Mouse (Mus musculus) testis, adult 2 months (tissue): ENCODE data around the gene Fanca. TPM values are rescaled to one million over a fixed set of nuclear protein-coding genes. Genes with fewer than 3 reads are reported as not detected.

Experiments used
- H3K27ac ChIP-seq: fragments of 200-500 bp; 2 replicates; pipeline ENCODE4 v1.5.1; 2012; ENCODE audit warnings: low read depth, low read length; ENCODE audit not compliant: control insufficient read depth, insufficient read depth
- H3K27me3 ChIP-seq: fragments of 200-500 bp; 2 replicates; pipeline ENCODE4 v1.6.1; 2012; ENCODE audit warnings: mild to moderate bottlenecking, low read length, moderate library complexity; ENCODE audit not compliant: control insufficient read depth, insufficient read depth
- H3K36me3 ChIP-seq: fragments of 200-500 bp; 2 replicates; pipeline ENCODE4 v1.6.1; 2012; ENCODE audit warnings: mild to moderate bottlenecking, low read length; ENCODE audit not compliant: control insufficient read depth, insufficient read depth
- H3K4me1 ChIP-seq: fragments of 200-500 bp; 2 replicates; pipeline ENCODE4 v1.6.1; 2012; ENCODE audit warnings: low read length; ENCODE audit not compliant: control insufficient read depth, insufficient read depth
- H3K4me3 ChIP-seq: fragments of 200-500 bp; 2 replicates; pipeline ENCODE4 v1.5.1; 2012; ENCODE audit warnings: low read depth, mild to moderate bottlenecking, low read length, moderate library complexity, mixed read lengths; ENCODE audit not compliant: control insufficient read depth
- CTCF ChIP-seq: fragments of 200-500 bp; IDR thresholded peaks from 2 replicates; pipeline ENCODE4 v1.5.1; 2012; ENCODE audit warnings: low read depth, mild to moderate bottlenecking, inconsistent platforms, low read length, moderate library complexity; ENCODE audit not compliant: control insufficient read depth, insufficient read depth, insufficient replicate concordance
- POLR2A ChIP-seq: fragments of 200-500 bp; IDR thresholded peaks from 2 replicates; pipeline ENCODE4 v1.6.1; 2012; ENCODE audit warnings: low read depth, mild to moderate bottlenecking, inconsistent platforms, low read length, moderate library complexity; ENCODE audit not compliant: control insufficient read depth
- polyA plus RNA-seq: library from polyadenylated mRNA; depleted of rRNA; stranded (reverse); fragments of >200 nt; gene quantifications from 2 replicates; pipeline ENCODE4 v1.2.3, GENCODE M21; 2012

Fanca gene
- polyA plus RNA-seq, 1 experiment: 37.3 TPM

DNA sequence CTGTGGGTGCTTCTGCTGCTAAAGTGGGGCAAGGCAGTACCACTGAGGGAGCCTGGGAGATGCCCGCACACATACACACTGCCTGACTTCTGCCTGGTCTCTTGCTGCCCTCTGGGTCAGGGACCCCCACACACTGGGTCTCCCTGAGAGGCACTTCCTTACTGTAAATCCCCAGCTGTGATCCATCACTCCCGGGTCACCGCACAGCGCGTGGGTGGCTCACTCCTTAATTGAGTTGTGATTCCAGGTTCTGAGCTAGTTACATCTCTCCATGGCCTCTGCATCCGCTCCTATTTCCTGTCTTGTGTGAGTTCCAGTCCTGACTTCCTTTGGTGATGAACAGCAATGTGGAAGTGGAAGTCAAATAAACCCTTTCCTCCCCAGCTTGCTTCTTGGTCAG, 12.3 kb upstream of the Fanca start:
- Histone ChIP-seq H3K4me3 (no peak overlapping the region), H3K27ac (no peak overlapping the region), H3K27me3 (no peaks in the 10 kb centered on the region), H3K4me1 (peaks cover 5% of the 10 kb centered on the region), H3K36me3 (no peaks in the 10 kb centered on the region)
- no peak for TF ChIP-seq POLR2A
- TF ChIP-seq CTCF: no peak

DNA sequence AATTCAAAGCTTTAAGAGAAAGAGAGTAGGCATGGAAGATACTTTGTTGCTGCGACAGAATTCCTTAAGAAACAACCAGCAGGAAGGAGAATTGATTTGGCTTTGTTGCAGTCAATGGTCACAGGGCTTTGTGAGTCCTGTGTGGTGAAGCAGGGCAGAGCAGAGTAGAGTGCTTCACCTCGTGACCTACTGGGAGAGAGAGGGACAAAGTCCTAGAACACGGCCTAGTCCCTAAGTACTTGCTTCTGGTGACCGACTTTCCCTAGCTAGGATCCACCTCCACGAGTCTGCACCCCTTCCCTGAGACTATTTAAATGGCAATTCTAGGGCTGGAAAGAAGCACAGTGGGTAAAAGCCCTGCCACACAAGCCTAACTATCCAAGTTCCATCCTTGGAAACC, 11.6 kb upstream of the Fanca start:
- Histone ChIP-seq H3K4me3 (no peak overlapping the region), H3K27me3 (no peaks in the 10 kb centered on the region), H3K27ac (no peak overlapping the region), H3K36me3 (no peaks in the 10 kb centered on the region), H3K4me1 (peaks cover 5% of the 10 kb centered on the region)
- TF ChIP-seq CTCF (no peak), POLR2A (no peak)

DNA sequence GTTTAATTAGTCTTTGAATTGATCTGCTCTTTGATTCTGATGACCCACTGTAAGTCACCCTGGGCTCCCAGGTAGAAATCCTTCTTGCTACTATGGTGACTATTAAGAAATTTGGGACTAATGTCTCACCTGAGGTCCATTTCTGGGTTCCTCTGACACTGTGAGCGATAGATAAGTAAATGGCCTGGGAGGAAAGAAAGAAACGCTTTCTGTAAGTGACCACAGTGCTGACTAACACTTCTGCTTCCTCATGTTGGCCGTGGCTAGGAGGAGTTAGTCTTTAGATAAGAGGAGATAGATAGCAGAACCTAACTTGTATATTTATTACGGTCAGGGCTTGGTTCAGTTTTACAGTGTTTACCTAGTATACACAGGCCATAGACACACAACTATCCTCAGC, 11.0 kb upstream of the Fanca start:
- no peak overlapping the region for H3K27ac ChIP-seq
- H3K4me3 ChIP-seq: no peak overlapping the region
- peaks cover 5% of the 10 kb centered on the region for H3K4me1 ChIP-seq
- no peaks in the 10 kb centered on the region for H3K36me3 ChIP-seq
- TF ChIP-seq POLR2A (no peak), CTCF (no peak)
- H3K27me3 ChIP-seq: no peaks in the 10 kb centered on the region

DNA sequence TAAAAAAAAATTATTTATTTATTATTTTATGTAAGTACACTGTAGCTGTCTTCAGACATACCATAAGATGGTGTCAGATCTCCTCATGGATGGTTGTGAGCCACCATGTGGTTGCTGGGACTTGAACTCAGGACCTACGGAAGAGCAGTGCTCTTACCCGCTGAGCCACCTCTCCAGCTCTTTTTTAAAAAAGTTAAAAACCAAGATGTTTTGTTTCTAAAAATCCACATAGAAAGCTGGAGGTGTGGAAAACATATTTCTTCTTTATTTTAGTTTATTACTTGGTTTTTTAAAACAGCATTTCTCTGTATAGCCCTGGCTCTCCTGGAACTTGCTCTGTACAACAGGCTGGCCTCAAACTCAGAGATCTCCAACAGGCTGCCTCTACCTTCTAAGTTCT, 10.2 kb upstream of the Fanca start:
- H3K4me1 ChIP-seq: peaks cover 5% of the 10 kb centered on the region
- no peak overlapping the region for H3K4me3 ChIP-seq
- no peaks in the 10 kb centered on the region for H3K36me3 ChIP-seq
- H3K27ac ChIP-seq: no peak overlapping the region
- H3K27me3 ChIP-seq: no peaks in the 10 kb centered on the region
- no peak for TF ChIP-seq POLR2A
- no peak for TF ChIP-seq CTCF

DNA sequence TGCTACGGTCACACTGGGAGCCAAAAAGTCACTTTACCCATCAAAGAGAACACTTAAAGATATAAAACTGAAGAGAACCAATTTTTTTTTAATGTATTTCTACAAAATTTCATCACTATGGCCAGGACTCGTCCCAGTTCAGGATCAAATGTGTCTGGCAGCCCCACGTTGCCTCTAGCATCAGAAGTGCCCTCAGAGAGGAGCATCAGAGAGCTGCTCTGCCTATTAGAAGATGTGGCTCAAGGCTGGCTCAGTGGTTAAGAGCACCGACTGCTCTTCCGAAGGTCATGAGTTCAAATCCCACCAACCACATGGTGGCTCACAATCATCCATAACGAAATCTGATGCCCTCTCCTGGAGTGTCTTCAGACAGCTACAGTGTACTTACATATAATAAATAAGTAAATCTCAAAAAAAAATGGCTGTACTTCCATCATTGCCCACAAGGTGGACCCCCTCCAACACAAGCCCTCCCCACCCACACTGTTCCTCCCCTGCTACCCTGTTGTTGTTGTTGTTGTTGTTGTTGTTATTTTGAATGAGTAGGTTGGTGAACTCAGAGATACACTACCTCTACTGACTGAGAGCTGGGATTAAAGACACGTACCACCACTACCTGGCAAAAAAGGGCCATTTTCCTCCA, 1.3 kb upstream of the Fanca start:
- no peaks in the 10 kb centered on the region for H3K36me3 ChIP-seq
- no peak overlapping the region for H3K4me3 ChIP-seq
- peaks cover 4% of the 10 kb centered on the region for H3K4me1 ChIP-seq
- H3K27me3 ChIP-seq: no peaks in the 10 kb centered on the region
- no peak for TF ChIP-seq POLR2A
- peak; percentile 53; the same call in 1 of the 2 replicates for TF ChIP-seq CTCF
- H3K27ac ChIP-seq: no peak overlapping the region

DNA sequence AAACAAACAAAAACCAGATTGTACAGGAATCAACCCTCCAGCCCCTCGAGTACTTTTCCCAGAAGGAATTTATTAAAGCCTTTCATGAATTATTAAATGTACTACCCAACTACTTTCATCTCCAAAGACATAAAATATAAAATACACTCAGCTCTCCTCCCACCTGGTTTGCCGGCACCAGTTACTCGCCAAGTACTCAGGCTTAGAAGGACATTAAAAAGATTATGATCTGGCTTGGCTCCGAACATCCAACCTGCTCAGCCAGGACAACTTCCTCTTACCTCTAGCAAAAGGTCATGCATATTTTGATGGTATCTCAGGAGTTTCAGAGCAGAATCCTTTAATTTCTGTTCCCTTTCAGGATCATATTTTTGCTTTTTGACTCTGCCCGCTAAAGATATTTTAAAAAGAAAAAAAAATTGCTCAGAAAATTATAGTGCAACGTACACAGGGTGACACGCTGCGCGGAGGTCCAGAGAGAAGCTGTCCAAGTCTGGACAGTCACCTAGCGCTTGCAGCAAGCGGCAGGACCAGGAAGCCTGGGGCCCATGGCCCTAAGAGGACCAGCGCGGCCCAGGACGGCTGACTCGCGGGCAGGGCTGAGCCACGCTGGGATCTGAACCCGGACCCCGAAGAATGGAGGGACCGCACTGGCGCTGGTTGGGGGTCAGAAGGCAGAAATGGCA, 452 bp downstream of the Fanca start:
- H3K4me3 ChIP-seq: peak overlapping the region; percentile 61
- H3K27me3 ChIP-seq: no peaks in the 10 kb centered on the region
- H3K4me1 ChIP-seq: peaks cover 4% of the 10 kb centered on the region
- H3K27ac ChIP-seq: 0 out of 2 replicates have a peak overlapping the region, but pooled peaks have one; percentile 0
- no peaks in the 10 kb centered on the region for H3K36me3 ChIP-seq
- no peak for TF ChIP-seq CTCF
- TF ChIP-seq POLR2A: no peak

DNA sequence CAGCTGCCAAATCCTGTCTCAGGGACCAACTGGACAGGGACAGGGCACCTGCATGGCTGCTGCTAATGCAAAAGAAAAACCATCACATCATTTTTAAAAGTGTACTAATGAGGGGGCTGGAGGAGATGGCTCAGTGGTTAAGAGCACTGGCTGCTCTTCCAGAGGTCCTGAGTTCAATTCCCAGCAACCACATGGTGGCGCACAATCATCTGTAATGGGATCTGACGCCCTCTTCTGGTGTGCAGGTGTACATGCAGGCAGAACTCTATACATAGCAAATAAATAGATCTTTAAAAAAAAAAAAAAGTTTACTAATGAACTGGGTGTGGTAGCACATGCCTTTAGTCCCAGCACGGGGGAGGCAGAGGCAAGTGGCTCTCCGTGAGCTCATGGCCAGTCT, 9.6 kb downstream of the Fanca start:
- H3K36me3 ChIP-seq: peaks cover 2% of the 10 kb centered on the region; the same call in 1 of the 2 replicates

DNA sequence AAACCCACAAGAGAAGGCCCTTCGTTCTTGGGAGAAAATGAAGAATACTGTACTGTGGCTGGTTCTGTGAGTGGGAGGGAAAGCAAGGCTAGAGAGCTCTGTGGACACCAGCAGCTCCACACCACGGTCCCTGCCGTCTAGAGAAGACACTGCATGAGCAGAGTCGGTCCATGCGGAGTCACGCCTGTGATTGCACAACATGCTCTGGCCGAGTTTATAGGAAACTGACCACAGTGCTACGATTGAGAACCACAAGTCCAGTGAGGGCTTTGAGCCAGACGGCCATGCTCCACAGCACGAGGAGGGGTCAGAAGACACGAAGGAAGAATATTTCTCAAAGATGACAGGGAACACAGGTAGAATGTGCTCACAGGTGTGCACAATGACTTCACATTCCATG, 20.1 kb downstream of the Fanca start:
- Histone ChIP-seq H3K27me3 (no peaks in the 10 kb centered on the region), H3K4me1 (no peaks in the 10 kb centered on the region), H3K36me3 (peaks cover 3% of the 10 kb centered on the region; the same call in 1 of the 2 replicates), H3K4me3 (no peak overlapping the region), H3K27ac (no peak overlapping the region)
- TF ChIP-seq CTCF (no peak), POLR2A (no peak)

More for the DNA sequence above, 9.6 kb downstream of the Fanca start:
- Histone ChIP-seq H3K4me3 (no peak overlapping the region), H3K4me1 (no peaks in the 10 kb centered on the region), H3K27me3 (no peaks in the 10 kb centered on the region), H3K27ac (no peak overlapping the region)
- no peak for TF ChIP-seq CTCF
- TF ChIP-seq POLR2A: no peak
